8 mouse cellular contexts compared by ENCODE assay signal in the genomic region with DNA sequence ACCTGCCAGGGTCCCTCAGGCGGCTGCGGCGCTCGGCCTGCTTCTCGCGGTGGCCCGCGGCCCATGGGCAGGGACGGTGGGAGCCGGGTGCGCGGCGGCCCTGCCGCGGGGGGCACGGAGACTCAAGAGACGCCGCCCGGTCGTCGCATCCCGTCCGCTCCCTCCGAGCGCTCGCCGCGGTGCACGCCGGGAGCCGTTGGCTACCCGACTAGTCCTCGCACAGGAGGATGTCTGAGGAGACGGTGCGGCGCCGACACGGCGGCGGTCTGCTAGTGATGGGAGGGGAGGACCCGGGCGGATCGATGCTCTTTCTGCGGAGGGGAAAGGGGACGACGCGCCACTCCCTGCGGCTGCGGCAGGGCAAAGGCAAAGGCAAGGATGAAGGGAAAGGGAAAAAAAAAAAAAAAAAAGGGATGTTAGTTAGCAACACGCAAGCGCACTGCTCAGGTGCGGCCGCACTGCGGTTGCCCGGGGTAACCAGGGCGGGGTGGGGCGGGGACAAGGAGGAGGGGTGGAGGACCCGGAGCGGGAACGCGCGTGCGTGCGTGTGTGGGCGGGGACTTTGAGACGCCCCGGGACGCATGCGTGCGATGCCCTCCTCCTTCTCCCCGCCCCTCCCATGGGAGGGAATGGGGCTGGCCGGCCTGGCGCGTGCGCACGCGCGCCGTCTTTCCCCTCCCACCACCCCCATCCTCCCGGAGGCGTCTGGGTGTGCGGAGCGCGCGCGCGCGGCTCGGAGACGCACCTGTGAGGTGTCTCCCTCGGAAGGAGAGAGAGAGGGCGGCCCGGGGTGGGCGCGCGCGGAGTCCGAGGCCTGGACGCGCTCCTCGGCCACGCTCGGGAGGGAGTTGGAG. TPM values are rescaled to one million over a fixed set of nuclear protein-coding genes. Genes with fewer than 3 reads are reported as not detected.
DNase-seq lines count a peak whose midpoint lies in the region; ATAC-seq lines count a peak whose summit lies in the region.

A gene (minus strand): TSS at position 412 of the 854 bp plus-strand sequence.
A gene (plus strand): TSS at position 679 of the 854 bp plus-strand sequence.

- WGBS in heart, embryonic 14.5 days = under 1% methylated on average over 81 of the region's 103 CpGs
- under 1% methylated on average over 89 of the region's 103 CpGs for WGBS in liver, embryonic 13.5 days (ENCODE audit: insufficient replicate concordance)
- under 1% methylated on average over 94 of the region's 103 CpGs for WGBS in stomach, embryonic 16.5 days

- H3K4me1 ChIP-seq in heart, embryonic 14.5 days (ENCODE audit: control insufficient read depth in 2 of 2, insufficient read depth in 2 of 2, low read length in 2 of 2) = peaks cover 2 to 15% of the 10 kb centered on the region in 2 experiments; a peak in 3 of 4 replicates
- peaks cover 23% of the 10 kb centered on the region for H3K4me1 ChIP-seq in liver, embryonic 13.5 days (replicated peaks)
- peaks cover 12% of the 10 kb centered on the region for H3K4me1 ChIP-seq in stomach, embryonic 16.5 days (ENCODE audit: control insufficient read depth, insufficient read depth, low read length)

- DNase-seq in c-Kit-negative CD71-positive TER-119-positive erythroid progenitor cells, embryonic 14.5 days (ENCODE audit: low read depth, low spot score) = peak; percentile 95
- peak; percentile 89 for DNase-seq in fibroblast of lung, adult 2 months (ENCODE audit: low read depth)
- DNase-seq in kidney, postnatal 14 days = peak; percentile 99
- DNase-seq in liver, embryonic 13.5 days = peak; percentile 94
- peak; percentile 99 for DNase-seq in neural tube, embryonic 10.5 days (ENCODE audit: extremely low spot score, low spot score)

- peaks cover 45% of the 10 kb centered on the region for H3K27me3 ChIP-seq in heart, embryonic 14.5 days (ENCODE audit: control insufficient read depth, insufficient read depth, low read length)
- peaks cover 53% of the 10 kb centered on the region for H3K27me3 ChIP-seq in liver, embryonic 13.5 days
- peaks cover 15% of the 10 kb centered on the region for H3K27me3 ChIP-seq in stomach, embryonic 16.5 days (ENCODE audit: control insufficient read depth, insufficient read depth, low read length)

- ATAC-seq in CD4-positive, CD25-positive, alpha-beta regulatory T cell, adult 4 months = peak; percentile 74
- ATAC-seq in heart, embryonic 14.5 days (ENCODE audit: insufficient number of reproducible peaks, insufficient read depth, low FRiP score, low read depth) = peak; percentile 96
- peak; percentile 94 for ATAC-seq in liver, embryonic 13.5 days (ENCODE audit: low read depth)
- peak; percentile 96 for ATAC-seq in stomach, embryonic 16.5 days (ENCODE audit: insufficient read depth, low FRiP score)

- H3K36me3 ChIP-seq in heart, embryonic 14.5 days (ENCODE audit: control insufficient read depth, insufficient read depth, low read length) = peaks cover 20% of the 10 kb centered on the region; the same call in 1 of the 2 replicates
- no peaks in the 10 kb centered on the region for H3K36me3 ChIP-seq in liver, embryonic 13.5 days
- no peaks in the 10 kb centered on the region for H3K36me3 ChIP-seq in stomach, embryonic 16.5 days (ENCODE audit: control insufficient read depth, insufficient read depth, low read length)

- H3K27ac ChIP-seq in heart, embryonic 14.5 days (replicated peaks in 1 of 2; ENCODE audit: control insufficient read depth in 1 of 2, insufficient read depth in 1 of 2, low read depth in 2 of 2, low read length in 2 of 2) = peak within 1 kb of the TSS; percentile 43 to 87; a peak in 3 of 4 replicates
- H3K27ac ChIP-seq in liver, embryonic 13.5 days = peak within 1 kb of the TSS; percentile 75
- H3K27ac ChIP-seq in stomach, embryonic 16.5 days (ENCODE audit: low read length) = peak within 1 kb of the TSS; percentile 81

- peak within 1 kb of the TSS; percentile 90 for H3K9ac ChIP-seq in heart, embryonic 14.5 days (ENCODE audit: low read length)
- peak within 1 kb of the TSS; percentile 85 for H3K9ac ChIP-seq in liver, embryonic 13.5 days
- H3K9ac ChIP-seq in stomach, embryonic 16.5 days (ENCODE audit: low read length) = peak within 1 kb of the TSS; percentile 90

- peak within 1 kb of the TSS; percentile 84 to 87 for H3K4me3 ChIP-seq in heart, embryonic 14.5 days (ENCODE audit: control insufficient read depth in 1 of 2, insufficient read depth in 1 of 2, low read depth in 1 of 2, low read length in 2 of 2)
- H3K4me3 ChIP-seq in liver, embryonic 13.5 days (replicated peaks) = peak within 1 kb of the TSS; percentile 78
- H3K4me3 ChIP-seq in stomach, embryonic 16.5 days (replicated peaks; ENCODE audit: low read length) = peak within 1 kb of the TSS; percentile 97

- H3K4me2 ChIP-seq in heart, embryonic 14.5 days (ENCODE audit: low read length) = peak within 1 kb of the TSS; percentile 97
- peak within 1 kb of the TSS; percentile 97 for H3K4me2 ChIP-seq in liver, embryonic 13.5 days
- H3K4me2 ChIP-seq in stomach, embryonic 16.5 days (ENCODE audit: low read depth, low read length) = peak within 1 kb of the TSS; percentile 97

- H3K9me3 ChIP-seq in heart, embryonic 14.5 days (ENCODE audit: control insufficient read depth, low read length) = no peaks in the 10 kb centered on the region
- no peaks in the 10 kb centered on the region for H3K9me3 ChIP-seq in liver, embryonic 13.5 days (replicated peaks)
- no peaks in the 10 kb centered on the region for H3K9me3 ChIP-seq in stomach, embryonic 16.5 days (replicated peaks; ENCODE audit: control insufficient read depth, low read length)

RNA-seq across cellular contexts. Expression of the first gene that starts in this region (rescaled TPM):
- polyA plus RNA-seq in CD4-positive, CD25-positive, alpha-beta regulatory T cell, adult 4 months (2017; shearing (Covaris generic)) = 1 to 10 TPM; 3.1 to 3.7 TPM
- polyA plus RNA-seq in heart, embryonic 14.5 days (2014; fragmentation: Nextera tagmentation; extraction: Ambion mirVana) = 3.8 and 5.3 TPM in 2 replicates
- polyA plus RNA-seq in liver, embryonic 13.5 days (2015; fragmentation: Nextera tagmentation; extraction: Ambion mirVana) = 0.37 and 0.54 TPM in 2 replicates
- polyA plus RNA-seq in stomach, embryonic 16.5 days (2015; fragmentation: Nextera tagmentation; extraction: Ambion mirVana) = 5.3 and 6.1 TPM in 2 replicates

RNA-seq across cellular contexts. Expression of the second gene that starts in this region (rescaled TPM):
- 10 to 100 TPM in 1 of 2 experiments, 1 to 10 TPM in 1; 8.3 to 11.2 TPM for polyA plus RNA-seq in CD4-positive, CD25-positive, alpha-beta regulatory T cell, adult 4 months (2017; shearing (Covaris generic))
- polyA plus RNA-seq in heart, embryonic 14.5 days (2014; fragmentation: Nextera tagmentation; extraction: Ambion mirVana) = 54.1 and 57.9 TPM in 2 replicates
- 15.5 and 17.0 TPM in 2 replicates for polyA plus RNA-seq in liver, embryonic 13.5 days (2015; fragmentation: Nextera tagmentation; extraction: Ambion mirVana)
- polyA plus RNA-seq in stomach, embryonic 16.5 days (2015; fragmentation: Nextera tagmentation; extraction: Ambion mirVana) = 43.6 and 54.3 TPM in 2 replicates

Comparison
In these comparisons a context has a peak if more than half of its experiments do, and no peak if none do; other contexts are left out.
1. Peak in every context shown above with its lines: DNase-seq, ATAC-seq, H3K4me3 ChIP-seq and H3K27ac ChIP-seq.